Mouse (Mus musculus): ENCODE results near the gene Cyfip1.
"Not testable (repeated sequence)": the region's sequence is repeated elsewhere in the genome, so short reads cannot be mapped to it uniquely, and the experiment has no call there.

Gene Cyfip1

GRCm38 (mm10) chr7:55861175-55861574 lies 19.6 kb downstream of the Cyfip1 start:
- no peak for DNase-seq (ENCODE audit: low read depth in 2 of 2, low spot score in 2 of 2)

- DNase-seq (ENCODE audit: low read depth in 2 of 2, low spot score in 2 of 2): no peak
These were observed 23.5 kb downstream of the Cyfip1 start for GRCm38 (mm10) chr7:55865044-55865443.

GRCm38 (mm10) chr7:55865750-55866416 lies 24.3 kb downstream of the Cyfip1 start:
- no peak for DNase-seq (ENCODE audit: low read depth in 2 of 2, low spot score in 2 of 2)

GRCm38 (mm10) chr7:55868247-55868646 lies 26.7 kb downstream of the Cyfip1 start:
- no peak for DNase-seq (ENCODE audit: low read depth in 2 of 2, low spot score in 2 of 2)

GRCm38 (mm10) chr7:55869220-55869619 lies 27.7 kb downstream of the Cyfip1 start:
- DNase-seq (ENCODE audit: low read depth in 2 of 2, low spot score in 2 of 2): no peak

- no peak for DNase-seq (ENCODE audit: low read depth in 2 of 2, low spot score in 2 of 2)
These were observed 28.9 kb downstream of the Cyfip1 start for GRCm38 (mm10) chr7:55870340-55871020.

- no peak for DNase-seq (ENCODE audit: low read depth in 2 of 2, low spot score in 2 of 2)
These were observed 29.9 kb downstream of the Cyfip1 start for GRCm38 (mm10) chr7:55871476-55871875.

GRCm38 (mm10) chr7:55874703-55875102 lies 33.2 kb downstream of the Cyfip1 start:
- no peak for DNase-seq (ENCODE audit: low read depth in 2 of 2, low spot score in 2 of 2)

- no peak for DNase-seq (ENCODE audit: low read depth in 2 of 2, low spot score in 2 of 2)
These were observed 36.2 kb downstream of the Cyfip1 start for GRCm38 (mm10) chr7:55877721-55878120.

GRCm38 (mm10) chr7:55880882-55881281 lies 39.3 kb downstream of the Cyfip1 start:
- DNase-seq (ENCODE audit: low read depth in 2 of 2, low spot score in 2 of 2): no peak

- no peak for DNase-seq (ENCODE audit: low read depth in 2 of 2, low spot score in 2 of 2)
These were observed 47.1 kb downstream of the Cyfip1 start for GRCm38 (mm10) chr7:55888603-55889002.

- DNase-seq (ENCODE audit: low read depth in 2 of 2, low spot score in 2 of 2): peak in 1 of 2 experiments; percentile 48
These were observed 48.5 kb downstream of the Cyfip1 start for GRCm38 (mm10) chr7:55889996-55890395.

- DNase-seq (ENCODE audit: low read depth in 2 of 2, low spot score in 2 of 2): no peak
These were observed 49.2 kb downstream of the Cyfip1 start for GRCm38 (mm10) chr7:55890731-55891130.

- peak in 1 of 2 experiments; percentile 6 for DNase-seq (ENCODE audit: low read depth in 2 of 2, low spot score in 2 of 2)
These were observed 50.3 kb downstream of the Cyfip1 start for GRCm38 (mm10) chr7:55891797-55892196.

GRCm38 (mm10) chr7:55903766-55904165 lies 62.2 kb downstream of the Cyfip1 start:
- DNase-seq (ENCODE audit: low read depth in 2 of 2, low spot score in 2 of 2): no peak

GRCm38 (mm10) chr7:55905449-55905848 lies 63.9 kb downstream of the Cyfip1 start:
- no peak for DNase-seq (ENCODE audit: low read depth in 2 of 2, low spot score in 2 of 2)

- DNase-seq (ENCODE audit: low read depth in 2 of 2, low spot score in 2 of 2): no peak
These were observed 68.0 kb downstream of the Cyfip1 start for GRCm38 (mm10) chr7:55909519-55909918.

GRCm38 (mm10) chr7:55910356-55910755 lies 68.8 kb downstream of the Cyfip1 start:
- DNase-seq (ENCODE audit: low read depth in 2 of 2, low spot score in 2 of 2): no peak

- DNase-seq (ENCODE audit: low read depth in 2 of 2, low spot score in 2 of 2): no peak
These were observed 69.8 kb downstream of the Cyfip1 start for GRCm38 (mm10) chr7:55911371-55911770.

- DNase-seq (ENCODE audit: low read depth in 2 of 2, low spot score in 2 of 2): no peak
These were observed 70.6 kb downstream of the Cyfip1 start for GRCm38 (mm10) chr7:55912118-55912517.

- not testable (repeated sequence) for DNase-seq (ENCODE audit: low read depth in 2 of 2, low spot score in 2 of 2)
These were observed 76.8 kb downstream of the Cyfip1 start for GRCm38 (mm10) chr7:55918365-55918764.

- DNase-seq (ENCODE audit: low read depth in 2 of 2, low spot score in 2 of 2): no peak
These were observed 85.7 kb downstream of the Cyfip1 start for GRCm38 (mm10) chr7:55927262-55927661.

- no peak for DNase-seq (ENCODE audit: low read depth in 2 of 2, low spot score in 2 of 2)
These were observed 87.1 kb downstream of the Cyfip1 start for GRCm38 (mm10) chr7:55928649-55929048.

All from CD8-positive naive resting alpha-beta T cell, adult 2 months (primary cell).